Mouse (Mus musculus) T-cell, adult 2 months (primary cell): ENCODE data around the gene Dlg4.
A peak's percentile ranks its signal among the peaks of the same experiment; 100 is the strongest.
"Not testable (repeated sequence)": the region's sequence is repeated elsewhere in the genome, so short reads cannot be mapped to it uniquely, and the experiment has no call there.

Source experiments
- DNase-seq: peaks from one replicate; pipeline ENCODE4 v3.0.0; 2022; ENCODE audit warnings: low spot score

Dlg4 gene

GRCm38 (mm10) chr11:69996161-69997061 lies 20.3 kb upstream of the Dlg4 start:
- DNase-seq = peak; percentile 48

GRCm38 (mm10) chr11:69997070-69997509 lies 19.7 kb upstream of the Dlg4 start:
- peak; percentile 80 for DNase-seq

- DNase-seq = no peak
Observed at GRCm38 (mm10) chr11:69998567-69999491, 17.9 kb upstream of the Dlg4 start.

GRCm38 (mm10) chr11:69999666-70000065 lies 17.1 kb upstream of the Dlg4 start:
- no peak for DNase-seq

- peak; percentile 88 for DNase-seq
Observed at GRCm38 (mm10) chr11:70000396-70000898, 16.3 kb upstream of the Dlg4 start, which contains the start of gene Dvl2. TSS of gene Dvl2 (plus strand) at chr11:70000595.

GRCm38 (mm10) chr11:70001159-70001558 lies 15.6 kb upstream of the Dlg4 start:
- DNase-seq = no peak

- peak; percentile 69 for DNase-seq
Observed at GRCm38 (mm10) chr11:70001865-70002264, 14.9 kb upstream of the Dlg4 start.

GRCm38 (mm10) chr11:70002471-70002870 lies 14.3 kb upstream of the Dlg4 start:
- DNase-seq = no peak

GRCm38 (mm10) chr11:70005521-70005920 lies 11.2 kb upstream of the Dlg4 start:
- DNase-seq = peak; percentile 71

GRCm38 (mm10) chr11:70010033-70010432 lies 6.7 kb upstream of the Dlg4 start:
- no peak for DNase-seq

- DNase-seq = no peak
Observed at GRCm38 (mm10) chr11:70010548-70010947, 6.2 kb upstream of the Dlg4 start.

- no peak for DNase-seq
Observed at GRCm38 (mm10) chr11:70010961-70011360, 5.8 kb upstream of the Dlg4 start.

- no peak for DNase-seq
Observed at GRCm38 (mm10) chr11:70012931-70013330, 3.8 kb upstream of the Dlg4 start.

GRCm38 (mm10) chr11:70013408-70013807 lies 3.3 kb upstream of the Dlg4 start:
- no peak for DNase-seq

- no peak for DNase-seq
Observed at GRCm38 (mm10) chr11:70014051-70014450, 2.7 kb upstream of the Dlg4 start.

- DNase-seq = peak; percentile 72
Observed at GRCm38 (mm10) chr11:70014880-70015558, 1.7 kb upstream of the Dlg4 start, which contains the start of gene Acadvl. TSS of gene Acadvl (minus strand) at chr11:70015411.

GRCm38 (mm10) chr11:70015677-70016076 lies 1.1 kb upstream of the Dlg4 start:
- no peak for DNase-seq

GRCm38 (mm10) chr11:70016177-70016576 lies 565 bp upstream of the Dlg4 start:
- DNase-seq = not testable (repeated sequence)

- DNase-seq = no peak
Observed at GRCm38 (mm10) chr11:70017199-70017767, 541 bp downstream of the Dlg4 start.

- no peak for DNase-seq
Observed at GRCm38 (mm10) chr11:70018131-70018990, 1.6 kb downstream of the Dlg4 start.
